8 mouse cellular contexts compared by ENCODE assay signal in genomic region chr1:93726974-93727373, GRCm38 (mm10). TPM values are rescaled to one million over a fixed set of nuclear protein-coding genes. Genes with fewer than 3 reads are reported as not detected.
DNase-seq lines count a peak whose midpoint lies in the region; ATAC-seq and TF ChIP-seq lines count a peak whose summit lies in the region.

No protein-coding gene starts in this region.

- no peaks in the 10 kb centered on the region for H3K9me3 ChIP-seq in intestine, embryonic 14.5 days (ENCODE audit: control insufficient read depth, low read length)
- no peaks in the 10 kb centered on the region for H3K9me3 ChIP-seq in midbrain, postnatal 0 days (ENCODE audit: low read length)

- no peaks in the 10 kb centered on the region; the same call in 1 of the 2 replicates for H3K36me3 ChIP-seq in testis, adult 2 months (ENCODE audit: control insufficient read depth, insufficient read depth, low read length)
- peaks cover 24% of the 10 kb centered on the region for H3K36me3 ChIP-seq in intestine, embryonic 14.5 days (ENCODE audit: control insufficient read depth, insufficient read depth, low read length)
- peaks cover 16% of the 10 kb centered on the region for H3K36me3 ChIP-seq in midbrain, postnatal 0 days (ENCODE audit: insufficient read depth, low read length)

- no peak overlapping the region for H3K4me3 ChIP-seq in testis, adult 2 months (ENCODE audit: control insufficient read depth, low read depth, low read length)
- H3K4me3 ChIP-seq in gastrocnemius, adult 2 months, result no peak overlapping the region
- H3K4me3 ChIP-seq in intestine, embryonic 14.5 days (ENCODE audit: low read depth, low read length), result no peak overlapping the region
- no peak overlapping the region for H3K4me3 ChIP-seq in midbrain, postnatal 0 days (ENCODE audit: low read depth, low read length)

- intact Hi-C loops in gastrocnemius, adult 2 months (cut with DNase I), result loop anchor here (1.0 kb wide), 1 partner anchor 59 kb away; no protein-coding TSS in a partner anchor
- intact Hi-C loops in left cerebral cortex, postnatal 4 days (cut with DNase I), result no loop called here

- 63% methylated on average over 3 of the region's 3 CpGs for WGBS in intestine, embryonic 14.5 days
- 77% methylated on average over 3 of the region's 3 CpGs for WGBS in midbrain, postnatal 0 days

- TF ChIP-seq POLR2A in testis, adult 2 months (IDR thresholded peaks at IDR 0.05; ENCODE audit: control insufficient read depth, low read depth, low read length), result no peak

- H3K4me2 ChIP-seq in intestine, embryonic 14.5 days (ENCODE audit: low read length), result no peak overlapping the region
- no peak overlapping the region for H3K4me2 ChIP-seq in midbrain, postnatal 0 days (ENCODE audit: low read depth, low read length, poor library complexity, severe bottlenecking)

- DNase-seq in testis, postnatal 14 days (ENCODE audit: low spot score), result no peak
- DNase-seq in cerebellum, adult 8-10 months, result peak; percentile 27
- DNase-seq in gastrocnemius, adult 2 months, result peak; percentile 62
- peak; percentile 69 for DNase-seq in intestine, embryonic 14.5 days (ENCODE audit: low spot score)
- peak; percentile 60 for DNase-seq in left cerebral cortex, postnatal 4 days
- DNase-seq in midbrain, postnatal 0 days (ENCODE audit: low spot score), result peak; percentile 13
- peak; percentile 17 to 48 for DNase-seq in spleen, postnatal 14 days (ENCODE audit: low spot score in 2 of 2)

- H3K27ac ChIP-seq in testis, adult 2 months (ENCODE audit: control insufficient read depth, insufficient read depth, low read depth, low read length), result no peak overlapping the region
- peak overlapping the region; percentile 16; the same call in 1 of the 2 replicates for H3K27ac ChIP-seq in gastrocnemius, adult 2 months
- no peak overlapping the region for H3K27ac ChIP-seq in intestine, embryonic 14.5 days (ENCODE audit: low read depth)
- H3K27ac ChIP-seq in midbrain, postnatal 0 days (ENCODE audit: low read depth, low read length), result no peak overlapping the region

- 0 out of 2 replicates have a peak, but pooled peaks have one; percentile 28 for ATAC-seq in intestine, embryonic 14.5 days (replicated peaks; ENCODE audit: low FRiP score, low TSS enrichment, low read depth)
- ATAC-seq in midbrain, postnatal 0 days (ENCODE audit: low FRiP score), result no peak

- peak; percentile 65; the same call in 1 of the 2 replicates for TF ChIP-seq CTCF in testis, adult 2 months (IDR thresholded peaks at IDR 0.05; ENCODE audit: control insufficient read depth, insufficient read depth, insufficient replicate concordance, low read depth, low read length)
- peak; percentile 87 for TF ChIP-seq CTCF in gastrocnemius, adult 2 months (IDR thresholded peaks at IDR 0.05)
- TF ChIP-seq CTCF in midbrain, postnatal 0 days (IDR thresholded peaks at IDR 0.05), result peak; percentile 73

- H3K4me1 ChIP-seq in testis, adult 2 months (ENCODE audit: control insufficient read depth, insufficient read depth, low read length), result no peaks in the 10 kb centered on the region
- H3K4me1 ChIP-seq in intestine, embryonic 14.5 days (replicated peaks; ENCODE audit: control insufficient read depth, insufficient read depth, low read length), result no peaks in the 10 kb centered on the region
- H3K4me1 ChIP-seq in midbrain, postnatal 0 days (ENCODE audit: insufficient read depth, low read length), result no peaks in the 10 kb centered on the region

- H3K27me3 ChIP-seq in testis, adult 2 months (ENCODE audit: control insufficient read depth, insufficient read depth, low read length), result no peaks in the 10 kb centered on the region
- no peaks in the 10 kb centered on the region for H3K27me3 ChIP-seq in intestine, embryonic 14.5 days (replicated peaks; ENCODE audit: control insufficient read depth, insufficient read depth, low read length)
- H3K27me3 ChIP-seq in midbrain, postnatal 0 days (ENCODE audit: insufficient read depth, low read length), result no peaks in the 10 kb centered on the region

- H3K9ac ChIP-seq in intestine, embryonic 14.5 days (ENCODE audit: low read length), result no peak overlapping the region
- no peak overlapping the region for H3K9ac ChIP-seq in midbrain, postnatal 0 days (replicated peaks; ENCODE audit: low read length, poor library complexity, severe bottlenecking)

RNA-seq across cellular contexts. Expression of gene Atg4b, which starts 24.3 kb away (rescaled TPM):
- polyA plus RNA-seq in testis, adult 2 months (2012; rRNA removed), result 36.5 and 38.3 TPM in 2 replicates
- 10 to 100 TPM; 24.0 to 31.3 TPM for total RNA-seq in gastrocnemius, adult 2 months (2021)
- polyA plus RNA-seq in intestine, embryonic 14.5 days (2014; fragmentation: Nextera tagmentation; extraction: Ambion mirVana), result 82.4 and 92.0 TPM in 2 replicates
- total RNA-seq in left cerebral cortex, postnatal 4 days (2021), result 10 to 100 TPM; 85.1 to 89.7 TPM
- 39.3 and 58.7 TPM in 2 replicates for total RNA-seq in midbrain, postnatal 0 days (2014; rRNA removed)
- 75.8 and 81.8 TPM in 2 replicates for polyA plus RNA-seq in midbrain, postnatal 0 days (2015; fragmentation: Nextera tagmentation; extraction: Ambion mirVana)

RNA-seq across cellular contexts. Expression of gene Thap4, which starts 27.7 kb away (rescaled TPM):
- polyA plus RNA-seq in testis, adult 2 months (2012; rRNA removed), result 261 and 291 TPM in 2 replicates
- total RNA-seq in gastrocnemius, adult 2 months (2021), result 10 to 100 TPM; 70.0 to 94.1 TPM
- 60.1 and 63.8 TPM in 2 replicates for polyA plus RNA-seq in intestine, embryonic 14.5 days (2014; fragmentation: Nextera tagmentation; extraction: Ambion mirVana)
- 10 to 100 TPM; 38.1 to 40.2 TPM for total RNA-seq in left cerebral cortex, postnatal 4 days (2021)
- total RNA-seq in midbrain, postnatal 0 days (2014; rRNA removed), result 56.0 and 63.3 TPM in 2 replicates
- 53.7 and 57.1 TPM in 2 replicates for polyA plus RNA-seq in midbrain, postnatal 0 days (2015; fragmentation: Nextera tagmentation; extraction: Ambion mirVana)

RNA-seq across cellular contexts. Expression of gene Bok, which starts 41.5 kb away (rescaled TPM):
- 5.6 and 9.7 TPM in 2 replicates for polyA plus RNA-seq in testis, adult 2 months (2012; rRNA removed)
- 1 to 10 TPM in 1 of 2 experiments, under 1 TPM in 1; 0.59 to 1.1 TPM for total RNA-seq in gastrocnemius, adult 2 months (2021)
- polyA plus RNA-seq in intestine, embryonic 14.5 days (2014; fragmentation: Nextera tagmentation; extraction: Ambion mirVana), result 46.5 and 51.3 TPM in 2 replicates
- total RNA-seq in left cerebral cortex, postnatal 4 days (2021), result 10 to 100 TPM; 45.0 to 48.7 TPM
- total RNA-seq in midbrain, postnatal 0 days (2014; rRNA removed), result 99.4 and 108 TPM in 2 replicates
- 95.4 and 96.6 TPM in 2 replicates for polyA plus RNA-seq in midbrain, postnatal 0 days (2015; fragmentation: Nextera tagmentation; extraction: Ambion mirVana)

Comparison
In these comparisons a context has a peak if more than half of its experiments do, and no peak if none do; other contexts are left out.
1. RNA of gene Bok, which starts 41.5 kb away (total RNA-seq): 99.4 to 108 TPM in midbrain, postnatal 0 days and 45.0 to 48.7 TPM in left cerebral cortex, postnatal 4 days; 0.59 to 1.1 TPM in gastrocnemius, adult 2 months; every median in the first group is over 10 times any median in the second.
2. Peak in every context shown above with its lines, with median percentiles within 50 percentile points of each other: CTCF ChIP-seq.